Mouse (Mus musculus) megakaryocyte, adult 5-6 weeks (primary cell): Measurements from ENCODE around the gene Fam122c. TPM values are rescaled to one million over a fixed set of nuclear protein-coding genes. Genes with fewer than 3 reads are reported as not detected.
A peak's percentile ranks its signal among the peaks of the same experiment; 100 is the strongest.
"Not testable (repeated sequence)": the region's sequence is repeated elsewhere in the genome, so short reads cannot be mapped to it uniquely, and the experiment has no call there.

Experiments used
- ATAC-seq: 2 replicates; pipeline ENCODE4 v1.8.0; 2016; ENCODE audit warnings: mild to moderate bottlenecking, inconsistent platforms; ENCODE audit not compliant: poor library complexity, severe bottlenecking
- total RNA-seq, 2 experiments: library from RNA; stranded (forward) in 1 of 2; stranded (reverse) in 1 of 2; fragments of 153-499, 151-499 nt in 1 of 2; fragments of 221-1000, 200-1000 nt in 1 of 2; gene quantifications; 2 replicates each; pipeline versions ENCODE4 v1.2.3 to v1.2.4; 2015 to 2017

The Fam122c gene
- not detected in 2 replicates for total RNA-seq (2015)
- total RNA-seq (2017): not detected in 2 replicates

GRCm38 (mm10) chrX:53273124-53273523 lies at the start of gene Fam122c:
Gene Fam122c, plus strand, starts transcription at chrX:53273424.
- ATAC-seq: no peak

- no peak for ATAC-seq
These were observed 48.8 kb upstream of the Fam122c start for GRCm38 (mm10) chrX:53224353-53224944.

- no peak for ATAC-seq
These were observed 41.3 kb upstream of the Fam122c start for GRCm38 (mm10) chrX:53231965-53232364.

GRCm38 (mm10) chrX:53233689-53234088 lies 39.5 kb upstream of the Fam122c start:
- ATAC-seq: no peak

- ATAC-seq: no peak
These were observed 36.8 kb upstream of the Fam122c start for GRCm38 (mm10) chrX:53236404-53236803.

- ATAC-seq: 0 out of 2 replicates have a peak, but pooled peaks have one; percentile 43
These were observed 35.3 kb upstream of the Fam122c start for GRCm38 (mm10) chrX:53237971-53238370.

GRCm38 (mm10) chrX:53240011-53240410 lies 33.2 kb upstream of the Fam122c start, which contains the start of gene Plac1:
Gene Plac1, minus strand, starts transcription at chrX:53240111.
- ATAC-seq: no peak

GRCm38 (mm10) chrX:53255195-53255594 lies 18.0 kb upstream of the Fam122c start:
- ATAC-seq: no peak

GRCm38 (mm10) chrX:53266186-53266585 lies 7.0 kb upstream of the Fam122c start:
- ATAC-seq: no peak

GRCm38 (mm10) chrX:53268856-53269255 lies 4.4 kb upstream of the Fam122c start:
- ATAC-seq: peak; percentile 74

GRCm38 (mm10) chrX:53269289-53270062 lies 3.7 kb upstream of the Fam122c start, which contains the start of gene Fam122b:
Gene Fam122b, minus strand, starts transcription at chrX:53269805.
- peak; percentile 94 for ATAC-seq

- 0 out of 2 replicates have a peak, but pooled peaks have one; percentile 20 for ATAC-seq
These were observed 3.2 kb upstream of the Fam122c start for GRCm38 (mm10) chrX:53270063-53270432.

GRCm38 (mm10) chrX:53271628-53272027 lies 1.6 kb upstream of the Fam122c start:
- not testable (repeated sequence) for ATAC-seq

GRCm38 (mm10) chrX:53287924-53288323 lies 14.7 kb downstream of the Fam122c start:
- no peak for ATAC-seq

- peak; percentile 99 for ATAC-seq
These were observed 47.3 kb downstream of the Fam122c start for GRCm38 (mm10) chrX:53320564-53320963.

- ATAC-seq: no peak
These were observed 47.9 kb downstream of the Fam122c start for GRCm38 (mm10) chrX:53321111-53321510.

GRCm38 (mm10) chrX:53330396-53330795 lies 57.2 kb downstream of the Fam122c start:
- no peak for ATAC-seq

GRCm38 (mm10) chrX:53337355-53337754 lies 64.1 kb downstream of the Fam122c start:
- ATAC-seq: no peak

- ATAC-seq: peak; percentile 59; the same call in 1 of the 2 replicates
These were observed 68.3 kb downstream of the Fam122c start for GRCm38 (mm10) chrX:53341531-53341930.

GRCm38 (mm10) chrX:53348374-53348773 lies 75.2 kb downstream of the Fam122c start:
- ATAC-seq: peak; percentile 54; the same call in 1 of the 2 replicates

- no peak for ATAC-seq
These were observed 91.6 kb downstream of the Fam122c start for GRCm38 (mm10) chrX:53364668-53365383.
